Mouse (Mus musculus) telencephalon, adult 2 months (tissue): ENCODE results near the gene Otulinl.

Experiments used
- DNase-seq: peaks from one replicate; pipeline ENCODE4 v3.0.0-alpha.2; 2011; ENCODE audit warnings: low read depth, low spot score

The Otulinl gene

DNA sequence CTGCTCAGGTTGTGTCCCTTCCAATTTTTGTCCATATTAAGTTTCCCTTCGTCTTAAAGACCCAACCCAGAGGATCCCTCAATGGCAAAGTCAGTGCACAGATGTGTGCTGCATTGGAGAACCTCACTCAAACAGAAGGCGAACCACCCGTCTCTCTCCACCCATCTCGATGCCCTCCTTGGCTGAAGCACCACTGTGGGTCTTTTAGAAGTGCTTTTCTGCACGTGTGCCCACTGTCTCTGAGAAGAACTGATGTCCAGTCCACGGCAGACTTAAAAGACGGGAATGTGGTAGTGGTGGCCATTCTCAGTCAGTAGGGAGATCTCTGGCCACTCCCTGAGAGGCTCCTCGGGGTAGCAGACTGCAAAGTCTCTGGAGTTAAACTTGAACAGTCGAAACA lies 24.8 kb downstream of the Otulinl start:
- DNase-seq = no peak

- DNase-seq = no peak
These were observed 26.4 kb downstream of the Otulinl start for GRCm38 (mm10) chr15:27655015-27655414.

- no peak for DNase-seq
These were observed 33.7 kb downstream of the Otulinl start for GRCm38 (mm10) chr15:27647686-27648085.

DNA sequence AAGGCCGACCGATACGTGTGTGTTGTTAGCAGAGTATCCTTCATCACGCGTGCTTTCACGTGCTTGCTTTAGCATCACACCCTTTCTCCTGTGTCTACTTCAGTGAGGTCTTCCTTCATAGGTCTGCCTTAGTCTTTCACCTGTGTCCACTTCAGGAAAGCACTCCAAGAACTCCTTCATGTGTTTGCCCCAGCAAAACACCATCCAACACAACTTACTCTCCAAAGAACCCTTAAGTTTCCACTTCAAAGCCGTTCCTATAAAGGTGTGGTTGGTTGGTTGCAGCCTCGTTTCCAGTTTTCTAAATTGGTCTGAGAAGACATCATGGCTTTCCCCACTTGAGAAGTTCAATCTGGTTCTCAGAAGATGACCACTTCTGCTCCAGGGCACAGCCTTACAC lies 34.7 kb downstream of the Otulinl start:
- no peak for DNase-seq

- DNase-seq = no peak
These were observed 36.1 kb downstream of the Otulinl start for GRCm38 (mm10) chr15:27645250-27645649.

DNA sequence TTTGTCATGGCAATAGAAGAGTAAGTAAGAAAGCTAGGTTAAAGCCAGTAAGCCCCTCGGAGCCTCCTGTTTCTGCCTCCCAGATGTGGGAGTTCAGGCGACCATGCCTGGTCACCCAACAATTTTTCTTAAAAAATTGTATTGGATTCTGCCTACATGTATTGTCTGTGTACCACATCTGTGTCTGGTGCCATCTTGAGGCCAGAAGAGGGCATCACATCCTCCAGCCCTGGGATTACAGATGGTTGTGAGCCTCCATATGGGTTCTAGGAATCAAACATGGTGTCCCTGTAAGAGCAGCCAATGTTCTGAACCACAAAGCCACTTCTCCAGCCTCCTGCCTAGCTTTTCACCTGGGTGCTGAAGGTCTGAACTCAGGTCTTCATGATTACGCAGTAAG lies 38.5 kb downstream of the Otulinl start:
- no peak for DNase-seq

DNA sequence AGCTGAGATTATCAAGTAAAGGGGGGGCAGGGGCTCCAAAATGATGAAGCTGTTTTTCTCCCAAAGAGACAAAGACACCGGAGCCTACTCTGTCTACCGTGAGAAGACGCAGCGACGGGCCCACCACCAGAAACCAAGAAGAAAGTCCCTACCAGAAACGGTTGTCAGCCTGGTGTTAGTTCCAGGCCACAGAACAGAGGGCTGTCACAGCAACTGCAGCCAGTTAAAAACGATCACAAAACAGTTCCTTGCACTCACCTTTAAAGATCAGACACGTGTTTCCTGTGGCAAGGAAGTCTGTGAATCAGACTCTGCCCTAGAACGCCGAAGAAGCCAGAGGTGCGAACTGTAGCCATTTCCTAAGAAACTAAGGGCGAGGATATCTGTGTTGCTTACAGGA lies 40.2 kb downstream of the Otulinl start:
- DNase-seq = no peak

GRCm38 (mm10) chr15:27633941-27634900 lies 47.2 kb downstream of the Otulinl start:
- DNase-seq = no peak

DNA sequence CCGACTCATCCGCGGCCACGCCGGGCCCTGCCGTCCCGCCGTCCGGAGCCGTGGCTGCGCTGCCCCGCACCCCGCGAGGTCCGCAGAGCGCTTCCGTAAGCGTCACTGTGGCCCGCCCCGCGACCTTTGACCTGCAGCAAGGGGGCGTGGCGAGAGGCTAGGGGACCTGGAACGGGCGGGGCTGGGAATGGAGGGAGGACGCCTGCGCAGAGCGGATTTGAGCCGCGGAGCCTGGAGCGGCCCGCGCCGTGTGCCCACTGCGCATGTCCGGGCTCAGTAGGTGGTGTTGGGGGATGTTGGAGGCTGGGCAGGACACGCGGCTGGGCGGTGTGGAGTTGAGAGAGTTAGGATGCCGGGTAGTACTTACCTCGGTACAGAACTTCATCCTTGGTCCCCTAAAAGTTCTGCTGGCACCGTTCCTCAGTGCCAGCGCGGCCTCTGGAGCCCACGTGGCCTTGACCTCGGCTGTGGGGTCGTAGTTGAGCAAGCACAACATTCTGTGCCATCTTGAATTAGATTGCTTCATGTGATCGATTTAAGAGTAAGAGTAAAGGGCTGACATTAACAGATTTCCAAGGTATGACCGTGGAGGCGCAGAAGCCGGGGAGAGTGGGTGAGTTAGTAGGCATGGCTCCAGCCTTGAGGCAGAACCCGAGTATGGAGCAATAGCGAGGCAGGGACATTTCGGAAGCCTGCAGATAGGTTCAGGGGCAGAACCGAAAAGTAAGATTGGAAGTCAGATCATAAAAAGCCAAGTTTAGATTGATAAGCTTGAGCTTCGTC lies 50.6 kb downstream of the Otulinl start, which contains the start of gene Otulin:
TSS of gene Otulin (minus strand) at position 93 of the 783 bp plus-strand sequence.
- DNase-seq = peak; percentile 92

DNA sequence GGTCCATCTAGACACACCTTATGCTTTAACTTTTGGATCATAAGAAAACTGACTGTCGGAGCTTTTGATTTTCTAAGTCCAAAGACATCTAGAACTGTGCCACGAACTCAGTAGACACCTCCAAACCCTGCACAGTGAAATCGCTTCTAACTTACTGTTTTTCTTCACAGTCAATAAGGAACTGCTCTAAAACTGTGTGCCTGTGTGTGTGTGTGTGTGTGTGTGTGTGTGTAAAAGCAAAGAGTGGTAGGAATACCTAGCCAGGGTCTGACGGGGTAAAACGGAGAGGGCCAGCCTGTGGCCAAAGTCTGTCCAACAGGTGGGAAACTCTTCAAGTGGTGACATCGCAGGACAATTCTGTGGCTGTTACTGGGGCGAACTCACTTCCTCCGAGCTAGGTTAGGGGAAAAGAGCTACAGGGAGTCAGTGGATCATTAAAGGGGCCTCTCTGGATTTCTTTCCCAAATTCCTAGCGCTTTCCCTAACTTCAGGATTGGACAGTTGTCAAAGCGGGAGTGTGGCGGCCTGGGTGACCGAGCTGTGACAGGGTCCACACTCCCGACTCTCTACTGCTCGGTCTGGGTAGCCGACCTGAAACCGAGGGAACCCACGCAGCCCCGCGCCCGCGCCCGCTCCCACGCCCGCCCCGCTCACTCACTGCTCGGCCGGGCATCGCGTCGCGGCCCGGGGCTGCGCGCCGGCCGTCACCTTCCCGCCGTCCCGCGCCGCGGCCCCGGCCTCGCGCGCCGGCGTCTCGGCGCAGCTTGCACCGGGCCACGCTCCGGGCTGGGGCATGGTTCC lies 51.4 kb downstream of the Otulinl start:
- DNase-seq = no peak

DNA sequence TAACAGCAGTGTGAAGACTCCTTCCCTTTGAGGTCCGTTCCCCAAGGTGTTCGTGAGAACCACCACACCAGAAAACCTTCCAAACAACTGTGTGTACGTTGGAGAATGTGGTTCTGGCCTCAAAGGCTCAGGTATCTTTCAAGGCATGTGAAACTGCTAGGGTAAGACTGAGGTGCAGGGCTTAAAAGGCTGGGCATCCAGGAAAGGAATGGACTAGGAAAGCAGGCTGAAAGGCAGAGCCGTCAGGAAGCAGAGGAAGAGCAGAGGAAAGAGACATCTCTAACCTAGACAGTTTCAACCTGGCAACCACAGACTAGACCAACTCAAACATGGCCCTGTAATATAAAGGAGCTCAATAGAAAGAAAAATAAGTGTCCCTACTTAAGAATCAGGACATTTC lies 52.3 kb downstream of the Otulinl start:
- DNase-seq = no peak

DNA sequence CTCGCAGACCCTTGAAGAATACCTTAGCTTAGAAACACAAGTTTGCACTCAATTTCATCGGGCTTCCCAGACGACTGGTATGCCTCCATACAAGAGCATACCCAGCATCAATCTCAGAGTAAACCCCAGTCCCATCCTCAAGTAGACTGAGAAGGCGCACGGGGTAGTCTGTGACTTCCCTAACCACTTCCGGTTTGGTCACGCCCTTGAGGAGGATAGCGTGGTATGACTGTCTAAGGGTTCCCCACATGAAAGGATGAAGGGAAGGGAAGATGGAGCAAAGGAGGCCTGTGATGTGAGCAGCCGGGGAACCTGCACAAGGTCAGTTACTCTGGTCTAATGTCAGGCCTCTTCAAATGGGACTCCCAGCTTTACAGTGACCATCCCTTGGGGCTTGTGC lies 53.6 kb downstream of the Otulinl start:
- DNase-seq = no peak

DNA sequence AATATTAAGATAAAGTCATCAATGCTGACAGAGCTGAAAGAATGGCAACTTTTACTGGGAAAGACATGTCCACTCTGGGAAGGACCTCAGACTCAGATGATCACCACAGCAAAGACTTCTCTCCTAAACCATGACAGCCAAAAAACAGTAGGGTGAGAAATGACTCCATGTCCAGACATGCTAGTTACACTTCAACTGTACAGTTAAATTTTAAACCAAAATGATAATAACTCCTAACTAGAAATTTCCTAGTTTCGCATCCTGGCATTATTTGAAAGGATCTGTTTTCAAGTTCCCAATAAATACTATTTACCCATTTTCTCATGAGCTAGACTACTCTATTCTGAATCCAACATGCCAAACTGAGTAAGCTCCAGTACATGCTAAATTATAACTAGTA lies 55.1 kb downstream of the Otulinl start:
- no peak for DNase-seq

DNA sequence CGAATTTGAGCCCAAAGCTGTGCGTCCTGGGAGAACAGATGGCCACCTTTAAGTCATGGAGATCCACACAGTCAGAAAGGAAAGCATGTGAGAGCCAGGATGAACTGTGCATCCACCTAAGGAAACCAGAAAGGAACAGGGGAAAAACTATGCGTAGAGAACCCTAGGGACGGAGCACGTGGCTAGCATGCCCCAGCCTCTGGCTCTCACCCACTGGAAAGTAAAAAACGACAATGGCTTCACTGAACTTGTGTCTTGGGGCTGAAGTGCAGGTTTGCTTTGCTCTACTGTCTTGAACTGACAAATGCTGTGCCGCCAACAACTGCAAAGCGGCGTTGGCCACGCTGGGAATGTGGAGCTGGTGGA lies 55.5 kb downstream of the Otulinl start:
- DNase-seq = no peak

DNA sequence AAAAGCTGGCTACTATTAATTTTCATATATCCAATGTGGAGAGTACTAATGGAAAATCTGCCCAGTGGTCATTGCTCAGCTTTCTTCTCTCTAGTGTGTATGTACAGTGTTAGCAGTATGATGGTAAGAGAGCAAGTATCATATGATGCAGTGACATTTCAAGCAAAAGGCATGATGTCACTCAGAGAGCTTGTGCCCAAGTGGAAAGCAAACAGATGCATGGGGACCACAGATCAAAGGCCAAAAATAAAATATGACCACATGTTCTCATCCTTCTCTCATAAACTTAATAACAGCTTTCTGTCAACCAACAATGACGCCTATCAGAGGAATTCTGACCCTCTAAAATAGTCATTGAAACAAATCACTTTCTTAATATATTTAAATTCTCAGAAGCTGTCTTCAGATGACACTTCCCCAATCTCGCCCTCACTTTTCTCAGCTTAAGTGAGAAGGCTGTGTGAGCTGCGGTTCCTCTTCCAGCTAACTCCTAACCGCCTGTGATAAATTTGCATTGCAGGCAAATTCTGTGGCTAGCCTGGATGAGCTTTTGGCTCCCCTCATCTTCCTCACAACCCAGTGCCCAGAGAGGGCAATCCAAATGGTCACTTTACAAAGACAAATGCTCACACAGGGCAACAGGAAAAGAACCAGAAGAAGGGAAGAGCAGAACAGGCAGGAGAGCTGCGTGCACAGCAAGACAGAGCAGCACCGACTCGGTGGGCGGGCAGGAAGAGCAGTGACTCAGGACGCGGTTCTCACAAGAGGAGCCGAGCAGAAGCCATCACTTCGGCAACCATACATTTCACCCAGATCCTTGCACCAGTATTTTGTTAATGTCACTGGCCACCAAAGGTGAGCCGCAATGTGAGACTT lies 56.1 kb downstream of the Otulinl start:
- DNase-seq = peak; percentile 45

GRCm38 (mm10) chr15:27623286-27623685 lies 58.1 kb downstream of the Otulinl start:
- no peak for DNase-seq

GRCm38 (mm10) chr15:27620475-27621185 lies 60.7 kb downstream of the Otulinl start:
- DNase-seq = no peak

GRCm38 (mm10) chr15:27619683-27620082 lies 61.7 kb downstream of the Otulinl start:
- DNase-seq = no peak

GRCm38 (mm10) chr15:27618778-27619533 lies 62.4 kb downstream of the Otulinl start:
- DNase-seq = no peak
